Comparison of ENCODE assay signal across 16 mouse cellular contexts in genomic region chr2:113556627-113557026, GRCm38 (mm10).
DNase-seq lines count a peak whose midpoint lies in the region; TF ChIP-seq lines count a peak whose summit lies in the region.
"Had no signal": no experiment of that assay in that cellular context is flagged by ENCODE, and none has a peak within 500 bp of the region (broad histone marks: within the 10 kb centered on the region; RNA-seq: fewer than 3 reads in every experiment).

No protein-coding gene starts in this region.

- no peaks in the 10 kb centered on the region for H3K36me3 ChIP-seq in CH12.LX (replicated peaks in 1 of 2; ENCODE audit: control insufficient read depth in 1 of 2, insufficient read depth in 1 of 2, low read length in 1 of 2)
- H3K36me3 ChIP-seq: G1E had no signal

- dilution Hi-C loops in CH12.LX (cut with MboI; ENCODE audit: extremely low pct_ligation_motif_present, extremely low pct_unique_long_range_greater_than_20kb, low sequenced_read_pairs): no loop called here

- H3K27me3 ChIP-seq in CH12.LX (replicated peaks): no peaks in the 10 kb centered on the region
- H3K27me3 ChIP-seq: Patski had no signal

- H3K4me2 ChIP-seq in CH12.LX (ENCODE audit: insufficient read depth, low read depth, poor library complexity, severe bottlenecking): no peak overlapping the region

- H3K4me1 ChIP-seq in CH12.LX (ENCODE audit: control insufficient read depth in 1 of 2, insufficient read depth in 2 of 2): peaks cover 0 to 17% of the 10 kb centered on the region in 2 experiments; a peak in 2 of 4 replicates

- TF ChIP-seq RAD21 in CH12.LX (IDR thresholded peaks at IDR 0.05; ENCODE audit: low read depth, low read length): no peak

- no peak overlapping the region for H3K4me3 ChIP-seq in CH12.LX (replicated peaks in 1 of 3; ENCODE audit: low read depth in 2 of 3, low read length in 2 of 3, poor library complexity in 1 of 3)

- no peak overlapping the region for H3K27ac ChIP-seq in CH12.LX (ENCODE audit: insufficient read depth, low read depth)

- TF ChIP-seq CTCF in CH12.LX (conservative IDR thresholded peaks at IDR 0.05 in 1 of 2, IDR thresholded peaks at IDR 0.05 in 1 of 2; ENCODE audit: low read depth in 2 of 2, low read length in 2 of 2): no peak

- H3K9ac ChIP-seq in CH12.LX (ENCODE audit: insufficient read depth, low read depth): no peak overlapping the region

- no peak for TF ChIP-seq POLR2A in CH12.LX (IDR thresholded peaks at IDR 0.05; ENCODE audit: low read depth, low read length)

- peak; percentile 45 for DNase-seq in CH12.LX (ENCODE audit: extremely low read depth)
- DNase-seq in lung, adult 18-20 months: no peak
- DNase-seq: adrenal gland, adult 2 months; adrenal gland, adult 8-10 months; adrenal gland, postnatal 10 days; adrenal gland, postnatal 14 days; adrenal gland, postnatal 25 days; adrenal gland, postnatal 36 days; B cell, adult 2 months; cerebellum, adult 11 months; cerebellum, adult 11-12 months; cerebellum, adult 18-20 months; cerebellum, adult 2 months; cerebellum, adult 8-10 months had no signal

- in situ Hi-C loops in CH12.LX (cut with MboI; ENCODE audit: low pct_ligation_motif_present, low pct_unique_long_range_greater_than_20kb, low sequenced_read_pairs): no loop called here

- TF ChIP-seq EP300 in CH12.LX (IDR thresholded peaks at IDR 0.05; ENCODE audit: low read length): no peak

- H3K79me2 ChIP-seq in CH12.LX (replicated peaks; ENCODE audit: control insufficient read depth, extremely low read depth, insufficient read depth, poor library complexity, severe bottlenecking): no peaks in the 10 kb centered on the region

- H3K9me3 ChIP-seq in CH12.LX (replicated peaks; ENCODE audit: low read length): no peaks in the 10 kb centered on the region

TF ChIP-seq in CH12.LX, 34 proteins besides CTCF, POLR2A, EP300 and RAD21:
- no peak for TF ChIP-seq ELF1 (IDR thresholded peaks at IDR 0.05; ENCODE audit: low read depth, low read length)
- TF ChIP-seq MEF2A (IDR thresholded peaks at IDR 0.05; ENCODE audit: borderline replicate concordance, low read depth, low read length): peak; percentile 88
- TF ChIP-seq JUND (conservative IDR thresholded peaks at IDR 0.05; ENCODE audit: low read depth, low read length): peak; percentile 44; the same call in 1 of the 2 replicates
- no peak for TF ChIP-seq MYC (IDR thresholded peaks at IDR 0.05; ENCODE audit: low read depth, low read length)
- peak; percentile 69 for TF ChIP-seq JUN (IDR thresholded peaks at IDR 0.05; ENCODE audit: insufficient read depth, low read depth, low read length)
